Mouse (Mus musculus) erythroblast, adult 5-6 weeks (primary cell): Measurements from ENCODE around the gene D930048N14Rik. TPM values are rescaled to one million over a fixed set of nuclear protein-coding genes. Genes with fewer than 3 reads are reported as not detected.
"Not testable (repeated sequence)": the region's sequence is repeated elsewhere in the genome, so short reads cannot be mapped to it uniquely, and the experiment has no call there.

Experiments used
- ATAC-seq: replicated peaks from 2 replicates; pipeline ENCODE4 v1.8.0; 2016; ENCODE audit warnings: moderate number of reproducible peaks, mild to moderate bottlenecking, moderate TSS enrichment, inconsistent platforms; ENCODE audit not compliant: poor library complexity, low FRiP score, severe bottlenecking
- total RNA-seq, 2 experiments: library from RNA; stranded (forward) in 1 of 2; stranded (reverse) in 1 of 2; fragments of 150-400 nt in 1 of 2; fragments of 200-764, 138-1000 nt in 1 of 2; gene quantifications; 2 replicates each; pipeline versions ENCODE4 v1.2.3 to v1.2.4; 2015 to 2017; ENCODE audit warnings: low replicate concordance in 2 of 2

The D930048N14Rik gene
- total RNA-seq, 2 experiments from 2014 or later, result not detected

DNA sequence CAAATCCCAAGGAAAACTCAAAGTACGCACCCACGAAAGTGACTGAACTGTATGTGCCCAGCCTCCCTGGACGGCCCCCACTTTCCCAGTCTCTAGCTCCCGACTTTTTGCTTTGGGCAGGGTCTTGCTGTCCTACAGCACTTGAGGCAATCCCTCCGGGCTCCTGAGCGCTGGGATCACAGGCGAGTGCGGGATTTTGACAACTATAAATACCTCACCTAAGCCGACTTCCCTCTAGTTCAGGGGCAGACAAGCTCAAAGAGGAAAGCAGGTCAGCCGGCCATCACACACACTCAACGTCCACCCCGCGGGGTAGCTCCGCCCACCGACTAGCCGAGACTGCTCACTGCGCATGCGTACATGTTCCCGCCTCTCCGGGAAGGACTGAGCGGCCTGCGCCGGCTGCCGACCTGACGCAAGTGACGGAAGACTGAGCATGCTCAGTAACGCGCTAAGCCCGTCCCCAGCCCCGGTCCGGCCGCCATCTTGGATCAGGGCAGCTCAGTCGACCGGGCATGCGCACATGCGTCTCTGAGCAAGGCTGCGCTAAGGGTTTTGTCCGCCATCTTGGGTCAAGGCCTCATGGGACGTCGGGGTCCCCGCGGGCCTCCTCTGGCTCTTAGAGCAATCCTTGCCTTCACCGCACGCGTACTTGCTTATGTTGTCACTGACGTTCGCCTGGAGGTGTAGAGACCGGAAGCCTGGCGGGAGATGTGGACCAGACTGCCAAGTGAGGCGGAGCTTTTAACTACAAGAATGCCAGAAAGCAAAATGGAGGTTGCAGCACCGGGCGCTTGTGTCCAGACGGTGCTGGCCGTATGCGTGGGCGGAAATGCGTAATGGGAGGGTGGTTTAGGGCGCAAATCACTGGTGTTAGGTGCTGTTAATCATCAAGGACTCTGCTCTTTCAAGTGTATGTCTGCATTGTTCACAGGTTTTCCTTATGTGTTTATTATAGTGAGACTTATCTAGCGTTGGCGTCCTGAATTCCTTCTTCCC is 37.9 kb downstream of the D930048N14Rik start, which contains the start of gene 0610009B22Rik:
TSS of gene 0610009B22Rik (minus strand) at position 545 of the 999 bp plus-strand sequence.
- peak; percentile 96 for ATAC-seq

DNA sequence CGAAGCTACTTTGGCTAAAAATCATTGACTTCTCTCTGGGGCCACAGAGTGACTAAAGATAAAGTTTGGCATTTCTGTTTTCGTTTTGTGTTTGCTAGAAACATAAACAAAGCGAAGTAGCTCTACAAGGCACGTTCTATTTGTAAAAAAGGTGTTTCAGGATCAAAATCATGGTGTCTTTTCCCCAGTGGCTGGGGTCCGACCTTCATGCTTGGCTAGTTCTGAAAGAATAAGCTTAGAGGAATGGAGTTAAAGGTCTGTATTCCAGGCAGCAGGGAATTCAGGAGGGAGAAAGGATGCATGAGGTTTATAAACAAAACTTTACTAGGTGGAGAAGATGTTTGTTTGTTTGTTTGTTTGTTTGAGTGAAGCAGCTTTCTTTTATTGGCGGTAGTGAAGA is 38.6 kb downstream of the D930048N14Rik start:
- no peak for ATAC-seq

DNA sequence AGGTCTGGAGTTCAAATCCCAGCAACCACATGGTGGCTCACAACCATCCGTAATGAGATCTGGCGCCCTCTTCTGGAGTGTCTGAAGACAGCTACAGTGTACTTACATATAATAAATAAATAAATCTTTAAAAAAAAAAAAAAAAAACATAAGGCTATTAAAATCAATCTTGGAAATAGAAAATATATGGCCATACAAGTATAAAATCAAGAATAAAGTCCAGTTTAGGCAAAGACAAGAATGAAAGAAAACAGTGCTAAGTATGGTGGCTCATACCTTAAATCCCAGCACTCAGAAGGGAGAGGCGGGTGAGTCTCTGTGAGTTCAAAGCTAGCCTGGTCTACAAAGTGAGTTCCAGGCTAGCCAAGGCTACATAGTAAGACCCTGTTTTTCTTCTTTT is 39.8 kb downstream of the D930048N14Rik start:
- not testable (repeated sequence) for ATAC-seq

DNA sequence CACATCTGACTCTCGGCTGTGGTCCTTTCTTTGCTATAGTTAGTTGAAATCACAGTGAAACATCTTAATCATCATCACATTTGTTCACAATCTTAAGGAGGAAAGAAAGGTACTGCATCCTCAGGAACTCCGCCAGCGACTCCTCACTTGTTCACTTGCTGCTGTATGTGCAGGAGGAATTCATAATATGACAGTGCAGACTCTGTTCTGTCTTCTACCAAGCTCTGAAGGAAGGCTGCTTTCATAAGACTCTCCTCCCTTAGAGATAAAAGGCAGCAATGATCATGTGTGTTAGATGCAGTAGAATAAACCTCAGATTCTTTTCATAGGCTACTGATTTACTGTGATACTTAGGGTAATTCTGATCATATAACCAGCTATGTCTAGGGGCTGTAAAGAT is 44.2 kb downstream of the D930048N14Rik start:
- no peak for ATAC-seq

DNA sequence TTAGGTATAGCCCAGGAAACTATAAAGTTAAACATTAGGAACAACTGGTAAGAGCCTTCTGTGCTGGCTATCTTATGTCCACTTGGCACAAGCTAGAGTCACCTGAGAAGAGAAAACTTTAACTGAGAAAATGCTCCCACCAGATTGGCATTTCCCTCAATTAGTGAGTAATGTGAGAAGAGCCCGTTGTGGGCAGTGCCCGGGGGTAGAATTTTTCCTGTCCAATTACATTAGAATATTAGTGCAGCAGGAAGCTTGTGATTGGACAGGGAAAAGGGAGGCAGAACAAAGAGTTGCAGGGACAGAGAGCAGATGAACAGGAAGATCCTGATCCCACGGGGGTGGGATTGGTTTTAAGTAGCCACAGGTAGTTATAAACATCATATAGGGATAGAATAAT is 52.1 kb downstream of the D930048N14Rik start:
- ATAC-seq, result no peak

DNA sequence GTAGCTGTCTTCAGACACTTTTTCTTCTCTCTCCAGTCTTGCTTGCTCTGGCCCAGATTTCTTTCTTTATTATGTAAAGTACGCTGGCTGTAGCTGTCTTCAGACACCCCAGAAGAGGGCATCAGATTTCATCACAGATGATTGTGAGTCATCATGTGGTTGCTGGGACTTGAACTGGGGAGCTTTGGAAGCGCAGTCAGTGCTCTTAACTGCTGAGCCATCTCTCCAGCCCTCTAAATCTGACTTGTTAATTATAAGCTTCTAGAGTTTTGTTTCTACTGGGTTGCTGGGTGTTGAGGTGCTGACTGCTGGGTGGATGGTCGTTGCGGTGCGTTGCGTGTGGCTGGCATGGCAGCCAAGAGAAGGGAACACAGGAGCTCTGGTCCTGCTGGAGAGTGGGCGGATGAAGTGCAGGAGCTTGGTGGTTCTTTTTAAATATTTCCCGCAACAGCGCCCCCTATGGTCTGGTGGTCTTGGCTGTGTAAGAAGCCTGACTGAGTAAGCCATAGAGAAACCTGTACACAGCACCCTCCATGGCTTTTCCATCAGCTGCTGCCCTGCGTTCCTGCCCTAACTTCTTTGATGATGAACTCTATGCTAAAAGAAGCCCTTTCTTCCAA is 52.7 kb downstream of the D930048N14Rik start:
- ATAC-seq, result 0 out of 2 replicates have a peak, but pooled peaks have one; percentile 62

DNA sequence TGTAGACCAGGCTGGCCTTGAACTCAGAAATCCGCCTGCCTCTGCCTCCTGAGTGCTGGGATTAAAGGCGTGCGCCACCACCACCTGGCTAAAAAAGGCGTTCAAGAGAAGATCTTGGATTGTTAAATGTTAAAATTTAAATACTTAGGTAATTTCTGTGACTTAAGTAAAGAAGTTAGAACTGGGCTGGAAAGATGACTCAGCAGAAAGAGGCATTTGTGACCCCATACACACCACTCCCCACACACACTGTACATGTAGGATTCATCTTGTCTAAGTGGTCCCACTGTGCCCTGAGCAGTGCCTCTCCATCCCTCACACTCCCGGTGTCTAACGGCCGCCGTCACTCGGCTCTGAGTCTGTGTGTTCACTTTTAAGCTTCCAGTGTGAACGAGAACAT is 55.7 kb downstream of the D930048N14Rik start:
- peak; percentile 39; the same call in 1 of the 2 replicates for ATAC-seq

DNA sequence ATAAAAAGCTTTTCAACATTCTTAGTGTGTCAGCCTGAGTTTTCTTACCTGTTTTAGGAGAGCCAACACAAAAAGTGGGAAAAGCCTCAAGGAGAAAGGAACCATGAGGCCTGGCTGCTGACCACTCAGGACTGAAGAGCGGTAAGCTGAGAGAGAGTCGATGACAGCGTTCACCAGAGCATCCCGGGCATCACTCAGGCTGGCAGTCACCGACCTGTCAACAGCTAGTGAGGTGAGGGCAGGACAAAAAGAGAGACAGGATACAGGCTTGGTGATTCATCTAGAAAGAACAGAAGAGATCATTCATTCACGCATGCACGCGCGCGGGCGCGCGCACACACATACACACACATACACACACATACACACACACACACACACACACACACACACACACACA is 56.3 kb downstream of the D930048N14Rik start:
- no peak for ATAC-seq

Other genes starting within 250 kb of the D930048N14Rik start
- gene Phykpl, start 66.2 kb upstream of the D930048N14Rik start, total RNA-seq (2015; ENCODE audit: low replicate concordance), result 1.3 and 2.1 TPM in 2 replicates
- gene Phykpl, start 66.2 kb upstream of the D930048N14Rik start, total RNA-seq (2017; ENCODE audit: low replicate concordance), result 3.1 and 5.2 TPM in 2 replicates
- gene Hnrnpab, start 44.1 kb upstream of the D930048N14Rik start, total RNA-seq (2015; ENCODE audit: low replicate concordance), result 140 and 157 TPM in 2 replicates
- gene Hnrnpab, start 44.1 kb upstream of the D930048N14Rik start, total RNA-seq (2017; ENCODE audit: low replicate concordance), result 174 and 180 TPM in 2 replicates
- 7.5 and 27.6 TPM in 2 replicates for gene Nhp2, start 31.2 kb upstream of the D930048N14Rik start, total RNA-seq (2015; ENCODE audit: low replicate concordance)
- 19.2 and 23.3 TPM in 2 replicates for gene Nhp2, start 31.2 kb upstream of the D930048N14Rik start, total RNA-seq (2017; ENCODE audit: low replicate concordance)
- 17.3 and 18.6 TPM in 2 replicates for gene Rmnd5b, start 15.1 kb upstream of the D930048N14Rik start, total RNA-seq (2015; ENCODE audit: low replicate concordance)
- gene Rmnd5b, start 15.1 kb upstream of the D930048N14Rik start, total RNA-seq (2017; ENCODE audit: low replicate concordance), result 3.6 and 3.9 TPM in 2 replicates
- gene N4bp3, start 112 bp upstream of the D930048N14Rik start, total RNA-seq (2015; ENCODE audit: low replicate concordance), result 1.0 TPM in 1 of 2 replicates, not detected in the other
- not detected in 2 replicates for gene N4bp3, start 112 bp upstream of the D930048N14Rik start, total RNA-seq (2017; ENCODE audit: low replicate concordance)
- gene 0610009B22Rik, start 37.9 kb downstream of the D930048N14Rik start, total RNA-seq (2015; ENCODE audit: low replicate concordance), result 11.9 and 18.1 TPM in 2 replicates
- 5.0 and 8.1 TPM in 2 replicates for gene 0610009B22Rik, start 37.9 kb downstream of the D930048N14Rik start, total RNA-seq (2017; ENCODE audit: low replicate concordance)
- 4.2 and 7.3 TPM in 2 replicates for gene Sec24a, start 112.7 kb downstream of the D930048N14Rik start, total RNA-seq (2015; ENCODE audit: low replicate concordance)
- gene Sec24a, start 112.7 kb downstream of the D930048N14Rik start, total RNA-seq (2017; ENCODE audit: low replicate concordance), result 2.0 and 2.6 TPM in 2 replicates
- gene Sar1b, start 112.7 kb downstream of the D930048N14Rik start, total RNA-seq (2015; ENCODE audit: low replicate concordance), result 46.6 and 58.4 TPM in 2 replicates
- 10.6 and 21.3 TPM in 2 replicates for gene Sar1b, start 112.7 kb downstream of the D930048N14Rik start, total RNA-seq (2017; ENCODE audit: low replicate concordance)
- gene Jade2, start 206.7 kb downstream of the D930048N14Rik start, total RNA-seq (2015; ENCODE audit: low replicate concordance), result 1.7 and 3.8 TPM in 2 replicates
- 2.4 and 2.6 TPM in 2 replicates for gene Jade2, start 206.7 kb downstream of the D930048N14Rik start, total RNA-seq (2017; ENCODE audit: low replicate concordance)